Mouse (Mus musculus) ES-Bruce4 (cell line): ENCODE data around the gene Bcl11a. TPM values are rescaled to one million over a fixed set of nuclear protein-coding genes. Genes with fewer than 3 reads are reported as not detected.

Source experiments
- H3K27ac ChIP-seq: 2 replicates; pipeline ENCODE4 v1.5.1; 2012; ENCODE audit warnings: low read length, inconsistent platforms; ENCODE audit not compliant: insufficient read depth
- H3K27me3 ChIP-seq: 2 replicates; pipeline ENCODE4 v1.6.1; 2012; ENCODE audit warnings: mild to moderate bottlenecking, low read length, inconsistent platforms; ENCODE audit not compliant: control insufficient read depth, poor library complexity, insufficient read depth, severe bottlenecking
- H3K36me3 ChIP-seq: 2 replicates; pipeline ENCODE4 v1.6.1; 2012; ENCODE audit warnings: inconsistent platforms, mild to moderate bottlenecking, low read length, moderate library complexity; ENCODE audit not compliant: control insufficient read depth, poor library complexity, insufficient read depth, severe bottlenecking
- H3K4me1 ChIP-seq: one replicate; pipeline ENCODE4 v1.8.1; 2011; ENCODE audit warnings: low read length; ENCODE audit not compliant: control insufficient read depth, insufficient read depth
- H3K4me3 ChIP-seq: 2 replicates; pipeline ENCODE4 v1.5.1; 2011; ENCODE audit warnings: low read depth, mild to moderate bottlenecking, low read length
- H3K9ac ChIP-seq: 2 replicates; pipeline ENCODE4 v1.6.1; 2012; ENCODE audit warnings: low read depth, mild to moderate bottlenecking, inconsistent platforms; ENCODE audit not compliant: poor library complexity, severe bottlenecking
- H3K9me3 ChIP-seq: replicated peaks from 2 replicates; pipeline ENCODE4 v1.6.1; 2012; ENCODE audit warnings: mild to moderate bottlenecking, low read length, inconsistent platforms; ENCODE audit not compliant: control insufficient read depth, poor library complexity, insufficient read depth, severe bottlenecking
- CTCF ChIP-seq: IDR thresholded peaks from one replicate; pipeline ENCODE4 v1.8.1; 2011; ENCODE audit warnings: low read depth, low read length
- EP300 ChIP-seq: IDR thresholded peaks from 2 replicates; pipeline ENCODE4 v1.6.1; 2011; ENCODE audit warnings: low read depth, low read length; ENCODE audit not compliant: insufficient read depth
- POLR2A ChIP-seq: IDR thresholded peaks from one replicate; pipeline ENCODE4 v1.8.1; 2011; ENCODE audit warnings: low read length; ENCODE audit not compliant: insufficient read depth
- polyA plus RNA-seq: library from polyadenylated mRNA; stranded (reverse); fragments of >200 nt; gene quantifications from 2 replicates; pipeline ENCODE4 v1.2.4, GENCODE M21; 2011; ENCODE audit warnings: low read depth; ENCODE audit not compliant: missing spikeins, insufficient read depth, insufficient read length

Bcl11a gene
- polyA plus RNA-seq, 1 experiment: 0.36 TPM

- no peaks in the 10 kb centered on the region for H3K36me3 ChIP-seq
- H3K9ac ChIP-seq: no peak overlapping the region
- H3K4me3 ChIP-seq: no peak overlapping the region
- no peak overlapping the region for H3K27ac ChIP-seq
- H3K4me1 ChIP-seq: no peaks in the 10 kb centered on the region
- no peaks in the 10 kb centered on the region for H3K9me3 ChIP-seq
- TF ChIP-seq CTCF (no peak), POLR2A (no peak), EP300 (no peak)
- peaks cover 10% of the 10 kb centered on the region for H3K27me3 ChIP-seq
Measured at GRCm38 (mm10) chr11:24087069-24087468, 9.2 kb downstream of the Bcl11a start.

- Histone ChIP-seq H3K4me1 (no peaks in the 10 kb centered on the region), H3K9ac (no peak overlapping the region), H3K27me3 (peaks cover 6% of the 10 kb centered on the region), H3K36me3 (no peaks in the 10 kb centered on the region), H3K4me3 (no peak overlapping the region), H3K9me3 (no peaks in the 10 kb centered on the region), H3K27ac (no peak overlapping the region)
- TF ChIP-seq CTCF (no peak), EP300 (no peak), POLR2A (no peak)
Measured at GRCm38 (mm10) chr11:24090443-24090842, 12.6 kb downstream of the Bcl11a start.

- Histone ChIP-seq H3K4me1 (no peaks in the 10 kb centered on the region), H3K36me3 (no peaks in the 10 kb centered on the region)
Measured at GRCm38 (mm10) chr11:24091393-24092080, 13.7 kb downstream of the Bcl11a start.

GRCm38 (mm10) chr11:24092618-24093017 lies 14.8 kb downstream of the Bcl11a start:
- TF ChIP-seq CTCF: no peak
- TF ChIP-seq EP300: no peak
- no peak for TF ChIP-seq POLR2A
- no peaks in the 10 kb centered on the region for H3K36me3 ChIP-seq
- H3K4me3 ChIP-seq: no peak overlapping the region
- H3K9ac ChIP-seq: no peak overlapping the region
- H3K27me3 ChIP-seq: peaks cover 2% of the 10 kb centered on the region
- H3K4me1 ChIP-seq: no peaks in the 10 kb centered on the region
- no peaks in the 10 kb centered on the region for H3K9me3 ChIP-seq
- no peak overlapping the region for H3K27ac ChIP-seq

More at GRCm38 (mm10) chr11:24091393-24092080, 13.7 kb downstream of the Bcl11a start:
- Histone ChIP-seq H3K27ac (no peak overlapping the region), H3K4me3 (no peak overlapping the region), H3K27me3 (peaks cover 6% of the 10 kb centered on the region), H3K9ac (no peak overlapping the region), H3K9me3 (no peaks in the 10 kb centered on the region)
- no peak for TF ChIP-seq EP300
- TF ChIP-seq POLR2A: no peak
- no peak for TF ChIP-seq CTCF

GRCm38 (mm10) chr11:24094086-24094487 lies 16.2 kb downstream of the Bcl11a start:
- Histone ChIP-seq H3K36me3 (no peaks in the 10 kb centered on the region), H3K9me3 (no peaks in the 10 kb centered on the region), H3K9ac (no peak overlapping the region), H3K4me1 (no peaks in the 10 kb centered on the region), H3K27ac (no peak overlapping the region), H3K27me3 (no peaks in the 10 kb centered on the region; the same call in none of the 2 replicates), H3K4me3 (no peak overlapping the region)
- no peak for TF ChIP-seq POLR2A

- no peak overlapping the region for H3K9ac ChIP-seq
- no peaks in the 10 kb centered on the region for H3K4me1 ChIP-seq
- H3K36me3 ChIP-seq: no peaks in the 10 kb centered on the region
- H3K27ac ChIP-seq: no peak overlapping the region
- TF ChIP-seq EP300: no peak
- no peak for TF ChIP-seq CTCF
- no peak for TF ChIP-seq POLR2A
- no peaks in the 10 kb centered on the region; the same call in none of the 2 replicates for H3K27me3 ChIP-seq
- H3K4me3 ChIP-seq: no peak overlapping the region
- no peaks in the 10 kb centered on the region for H3K9me3 ChIP-seq
Measured at GRCm38 (mm10) chr11:24095236-24095635, 17.4 kb downstream of the Bcl11a start.
